Mouse (Mus musculus): ENCODE measurements around the gene Lsg1.

DNA sequence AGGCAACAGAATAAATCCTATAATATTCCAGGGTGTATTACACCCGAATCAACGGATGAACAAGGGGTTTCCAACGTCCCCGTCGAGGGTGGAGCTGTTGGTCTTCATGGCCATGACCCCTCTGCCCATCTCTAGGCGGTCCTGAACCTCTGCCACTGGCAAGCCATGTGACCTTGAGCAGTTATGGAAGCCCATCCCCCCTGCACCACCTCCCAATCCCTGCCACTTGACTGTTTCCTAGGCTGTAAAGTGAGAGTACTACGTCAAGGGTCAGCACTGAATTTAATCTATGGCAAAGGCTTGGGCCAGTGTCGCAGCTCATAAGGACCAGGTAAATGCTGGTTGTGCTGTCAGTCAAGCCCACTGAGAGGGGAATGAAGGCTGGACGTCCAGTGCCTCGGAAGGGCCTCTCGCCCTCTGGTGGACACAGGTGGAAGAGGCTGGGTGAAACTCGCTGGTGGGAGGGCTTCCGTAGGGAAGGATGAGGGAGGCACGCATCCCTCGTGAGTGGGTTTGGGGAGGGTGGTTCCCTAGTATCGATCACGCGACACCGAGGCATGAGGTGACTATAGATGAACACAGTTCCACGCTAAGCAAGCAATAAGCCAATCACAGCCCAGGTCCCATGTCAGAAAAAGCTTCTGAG is 55.5 kb downstream of the Lsg1 start:
- TF ChIP-seq CTCF (IDR thresholded peaks at IDR 0.05; ENCODE audit: borderline replicate concordance, insufficient read depth, low read length) (peak; percentile 80), POLR2A (IDR thresholded peaks at IDR 0.05; ENCODE audit: low read depth, low read length) (no peak)
